15 mouse cellular contexts compared by ENCODE assay signal in the genomic region with DNA sequence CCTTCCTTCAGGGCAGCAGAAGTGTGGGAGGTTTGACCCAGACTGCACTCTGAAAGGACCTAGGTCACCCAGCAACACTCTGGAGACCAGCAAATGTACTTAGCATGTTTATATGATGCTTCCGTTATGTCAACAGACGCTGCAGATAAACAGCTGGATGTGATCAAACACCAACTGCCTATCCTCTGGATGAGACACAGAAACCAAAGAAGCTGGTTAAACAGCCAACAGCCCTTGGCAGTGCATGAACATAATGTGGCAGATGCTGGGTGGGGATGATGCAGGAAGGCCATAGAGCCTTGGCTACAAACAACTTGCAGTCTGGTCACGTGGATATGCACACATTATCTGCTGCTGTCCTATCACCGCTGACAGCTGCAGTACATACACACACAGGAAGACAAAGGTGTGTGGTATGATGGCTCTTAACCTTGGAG. TPM values are rescaled to one million over a fixed set of nuclear protein-coding genes. Genes with fewer than 3 reads are reported as not detected.
DNase-seq lines count a peak whose midpoint lies in the region; ATAC-seq lines count a peak whose summit lies in the region.
"Had no signal": no experiment of that assay in that cellular context is flagged by ENCODE, and none has a peak within 500 bp of the region (broad histone marks: within the 10 kb centered on the region; RNA-seq: fewer than 3 reads in every experiment).

No protein-coding gene starts in this region.

- DNase-seq in heart, adult 8-10 months (ENCODE audit: low spot score), result peak; percentile 42
- DNase-seq in kidney, postnatal 4 days, result peak; percentile 15 to 45
- DNase-seq in lung, postnatal 36 days, result peak; percentile 88
- no peak for DNase-seq in right cerebral cortex, postnatal 14 days
- no peak for DNase-seq in cerebellum, adult 9-10 months
- DNase-seq in adrenal gland, postnatal 36 days, result no peak
- DNase-seq: right cerebral cortex, postnatal 25 days; thymus, adult 2 months had no signal

- H3K9ac ChIP-seq in heart, embryonic 11.5 days (ENCODE audit: low read depth, low read length), result no peak overlapping the region
- H3K9ac ChIP-seq: heart, embryonic 15.5 days; limb, embryonic 13.5 days had no signal

- H3K4me2 ChIP-seq in heart, embryonic 11.5 days, result no peak overlapping the region
- H3K4me2 ChIP-seq: heart, embryonic 15.5 days; limb, embryonic 13.5 days had no signal

- H3K4me1 ChIP-seq in heart, embryonic 11.5 days (ENCODE audit: control insufficient read depth, insufficient read depth, low read length), result no peaks in the 10 kb centered on the region

- no peaks in the 10 kb centered on the region for H3K27me3 ChIP-seq in heart, embryonic 11.5 days (ENCODE audit: control insufficient read depth, insufficient read depth, low read length)
- H3K27me3 ChIP-seq: heart, embryonic 15.5 days; limb, embryonic 13.5 days had no signal

- no peak for ATAC-seq in heart, embryonic 11.5 days (replicated peaks; ENCODE audit: insufficient number of reproducible peaks, low FRiP score, low TSS enrichment)
- ATAC-seq in common myeloid progenitor, adult 5-6 weeks (replicated peaks; ENCODE audit: low read depth, poor library complexity, severe bottlenecking), result 0 out of 2 replicates have a peak, but pooled peaks have one; percentile 17
- ATAC-seq: forebrain, embryonic 14.5 days had no signal

- no peak overlapping the region for H3K4me3 ChIP-seq in heart, embryonic 11.5 days (ENCODE audit: low read depth, low read length)
- H3K4me3 ChIP-seq: heart, embryonic 15.5 days; layer of hippocampus, adult 2 months; limb, embryonic 13.5 days; myocyte had no signal

- 58% methylated on average over 4 of the region's 4 CpGs for WGBS in heart, embryonic 11.5 days (ENCODE audit: insufficient replicate concordance)

- H3K9me3 ChIP-seq in heart, embryonic 11.5 days (replicated peaks; ENCODE audit: control insufficient read depth, low read length), result no peaks in the 10 kb centered on the region
- H3K9me3 ChIP-seq: heart, embryonic 15.5 days; limb, embryonic 13.5 days had no signal

- H3K36me3 ChIP-seq in heart, embryonic 11.5 days (ENCODE audit: control insufficient read depth, insufficient read depth, low read length), result no peaks in the 10 kb centered on the region
- H3K36me3 ChIP-seq: heart, embryonic 15.5 days had no signal

- H3K27ac ChIP-seq in heart, embryonic 11.5 days (ENCODE audit: low read depth, low read length), result no peak overlapping the region
- H3K27ac ChIP-seq: heart, embryonic 15.5 days; layer of hippocampus, adult 2 months; limb, embryonic 13.5 days had no signal

RNA-seq across cellular contexts. Expression of gene Abca1, which starts 47.8 kb away (rescaled TPM):
- 10 to 100 TPM; 13.6 to 22.8 (median 16.8) TPM for total RNA-seq in heart, adult 8-10 months (2022)
- 2.5 and 2.8 TPM in 2 replicates for polyA plus RNA-seq in heart, embryonic 11.5 days (2014; fragmentation: Nextera tagmentation; extraction: Ambion mirVana)
- 7.6 and 11.4 TPM in 2 replicates for total RNA-seq in common myeloid progenitor, adult 5-6 weeks (2017)
- 100 to 1,000 TPM; 148 to 154 TPM for total RNA-seq in adrenal gland, postnatal 36 days (2021)

Comparison
In these comparisons a context has a peak if more than half of its experiments do, and no peak if none do; other contexts are left out.
1. DNase-seq: peak in heart, adult 8-10 months (single experiment), kidney, postnatal 4 days (2 of 2) and lung, postnatal 36 days (single experiment); none in right cerebral cortex, postnatal 14 days (single experiment), cerebellum, adult 9-10 months (single experiment) and adrenal gland, postnatal 36 days (0 of 2).
2. RNA of gene Abca1, which starts 47.8 kb away (total RNA-seq): 148 to 154 TPM in adrenal gland, postnatal 36 days; 13.6 to 22.8 TPM in heart, adult 8-10 months and 7.6 to 11.4 TPM in common myeloid progenitor, adult 5-6 weeks; every median in the first group is over 4 times any median in the second.